Mouse (Mus musculus) embryonic fibroblast, embryonic 13.5 days (primary cell): Measurements from ENCODE around the gene Csmd2.

Experiments
- CTCF ChIP-seq: IDR thresholded peaks from 2 replicates; pipeline ENCODE4 v1.5.1; 2011; ENCODE audit warnings: mild to moderate bottlenecking, control low read depth, low read length, moderate library complexity, borderline replicate concordance; ENCODE audit not compliant: insufficient read depth
- POLR2A ChIP-seq: IDR thresholded peaks from 2 replicates; pipeline ENCODE4 v1.6.1; 2011; ENCODE audit warnings: low read depth, mild to moderate bottlenecking, control low read depth, low read length, moderate library complexity

GRCm38 (mm10) chr4:128466708-128467107 is 479.1 kb downstream of the Csmd2 start:
- no peak for TF ChIP-seq POLR2A
- TF ChIP-seq CTCF: no peak
